Mouse (Mus musculus) kidney, adult 9 months (tissue): ENCODE results near the gene Fam19a3.
A peak's percentile ranks its signal among the peaks of the same experiment; 100 is the strongest.
"Not testable (repeated sequence)": the region's sequence is repeated elsewhere in the genome, so short reads cannot be mapped to it uniquely, and the experiment has no call there.

Experiments used
- DNase-seq: peaks from one replicate; pipeline ENCODE4 v3.0.0; 2022

Fam19a3 gene

GRCm38 (mm10) chr3:104758869-104759268 is 22.8 kb downstream of the Fam19a3 start:
- no peak for DNase-seq

GRCm38 (mm10) chr3:104758406-104758805 is 23.2 kb downstream of the Fam19a3 start:
- peak; percentile 52 for DNase-seq

GRCm38 (mm10) chr3:104752845-104753244 is 28.8 kb downstream of the Fam19a3 start:
- not testable (repeated sequence) for DNase-seq

GRCm38 (mm10) chr3:104743864-104744263 is 37.8 kb downstream of the Fam19a3 start:
- no peak for DNase-seq

GRCm38 (mm10) chr3:104743161-104743560 is 38.5 kb downstream of the Fam19a3 start:
- no peak for DNase-seq

- no peak for DNase-seq
Observed at GRCm38 (mm10) chr3:104741954-104742353, 39.7 kb downstream of the Fam19a3 start.

- no peak for DNase-seq
Observed at GRCm38 (mm10) chr3:104734654-104735053, 47.0 kb downstream of the Fam19a3 start.

- DNase-seq = no peak
Observed at GRCm38 (mm10) chr3:104732907-104733306, 48.7 kb downstream of the Fam19a3 start.

- no peak for DNase-seq
Observed at GRCm38 (mm10) chr3:104729270-104729839, 52.3 kb downstream of the Fam19a3 start.
